Mouse (Mus musculus): ENCODE measurements around the gene Tiprl. TPM values are rescaled to one million over a fixed set of nuclear protein-coding genes. Genes with fewer than 3 reads are reported as not detected.

Tiprl gene
- polyA plus RNA-seq, 1 experiment from 2014 or later, result 100 TPM

DNA sequence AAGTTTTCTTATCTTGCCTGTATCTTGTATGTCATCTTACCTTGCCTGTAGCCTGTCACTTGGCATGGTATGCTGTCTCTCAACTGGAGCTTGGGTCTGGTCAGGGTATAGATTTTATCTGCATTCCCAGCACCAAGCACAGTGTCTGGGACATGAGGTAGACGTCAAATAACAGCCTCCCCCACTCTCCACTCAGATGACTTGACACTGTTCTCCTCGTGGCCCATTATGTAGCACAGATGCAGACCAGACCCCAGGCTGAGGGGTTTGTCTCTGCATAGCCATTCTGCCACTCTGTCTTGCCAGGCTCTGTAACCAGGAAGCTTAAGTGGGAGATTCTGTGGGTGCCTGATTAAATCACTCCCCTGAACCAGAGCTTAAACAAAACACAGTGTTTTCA, 31.2 kb downstream of the Tiprl start:
- Histone ChIP-seq H3K27ac (no peak overlapping the region), H3K9me3 (replicated peaks; ENCODE audit: low read length) (no peaks in the 10 kb centered on the region), H3K36me3 (ENCODE audit: insufficient read depth, low read length) (no peaks in the 10 kb centered on the region), H3K9ac (ENCODE audit: low read depth, low read length) (no peak overlapping the region), H3K4me3 (replicated peaks; ENCODE audit: low read depth, low read length) (no peak overlapping the region), H3K4me2 (ENCODE audit: low read length) (no peak overlapping the region), H3K4me1 (replicated peaks; ENCODE audit: insufficient read depth, low read length) (no peaks in the 10 kb centered on the region), H3K27me3 (ENCODE audit: insufficient read depth, low read length) (no peaks in the 10 kb centered on the region)
- 8% methylated on average over 2 of the region's 2 CpGs for WGBS
- ATAC-seq (replicated peaks; ENCODE audit: low FRiP score, low read depth), result no peak
- TF ChIP-seq CTCF (IDR thresholded peaks at IDR 0.05; ENCODE audit: low read depth), result no peak
- DNase-seq (ENCODE audit: low spot score), result no peak

DNA sequence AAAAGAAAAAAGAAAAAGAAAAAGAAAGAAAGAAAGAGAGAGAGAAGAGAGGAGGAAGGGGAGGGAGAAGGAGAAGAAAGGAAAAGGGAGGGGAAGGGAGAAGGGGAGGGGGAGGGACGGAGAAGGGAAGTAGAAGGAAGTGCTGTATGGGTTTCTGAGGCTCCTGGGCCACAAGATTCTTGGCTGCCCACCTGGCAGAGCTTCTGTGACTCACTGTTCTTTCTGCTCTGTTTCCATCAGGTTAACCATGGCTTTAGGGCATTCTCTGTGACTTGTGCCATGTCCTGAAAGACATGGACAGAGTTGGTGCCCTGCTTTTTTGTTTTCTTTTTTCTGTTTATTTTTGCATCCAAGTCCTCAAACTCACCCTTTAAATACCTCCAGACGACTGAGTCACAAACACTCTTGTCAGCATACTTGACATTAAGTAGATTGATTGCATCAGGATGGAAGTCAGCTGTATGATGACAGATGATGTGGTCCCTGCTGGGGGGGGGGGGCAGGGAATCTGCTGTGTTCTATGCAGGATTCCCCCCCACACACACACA, 33.2 kb downstream of the Tiprl start:
- Histone ChIP-seq H3K4me3 (replicated peaks; ENCODE audit: low read depth, low read length) (no peak overlapping the region), H3K4me2 (ENCODE audit: low read length) (no peak overlapping the region), H3K36me3 (ENCODE audit: insufficient read depth, low read length) (no peaks in the 10 kb centered on the region), H3K27ac (no peak overlapping the region), H3K27me3 (ENCODE audit: insufficient read depth, low read length) (no peaks in the 10 kb centered on the region), H3K9ac (ENCODE audit: low read depth, low read length) (no peak overlapping the region), H3K4me1 (replicated peaks; ENCODE audit: insufficient read depth, low read length) (no peaks in the 10 kb centered on the region), H3K9me3 (replicated peaks; ENCODE audit: low read length) (no peaks in the 10 kb centered on the region)
- no peak for ATAC-seq (replicated peaks; ENCODE audit: low FRiP score, low read depth)
- no peak for TF ChIP-seq CTCF (IDR thresholded peaks at IDR 0.05; ENCODE audit: low read depth)
- 29% methylated on average over 2 of the region's 2 CpGs for WGBS
- DNase-seq (ENCODE audit: low spot score), result no peak

DNA sequence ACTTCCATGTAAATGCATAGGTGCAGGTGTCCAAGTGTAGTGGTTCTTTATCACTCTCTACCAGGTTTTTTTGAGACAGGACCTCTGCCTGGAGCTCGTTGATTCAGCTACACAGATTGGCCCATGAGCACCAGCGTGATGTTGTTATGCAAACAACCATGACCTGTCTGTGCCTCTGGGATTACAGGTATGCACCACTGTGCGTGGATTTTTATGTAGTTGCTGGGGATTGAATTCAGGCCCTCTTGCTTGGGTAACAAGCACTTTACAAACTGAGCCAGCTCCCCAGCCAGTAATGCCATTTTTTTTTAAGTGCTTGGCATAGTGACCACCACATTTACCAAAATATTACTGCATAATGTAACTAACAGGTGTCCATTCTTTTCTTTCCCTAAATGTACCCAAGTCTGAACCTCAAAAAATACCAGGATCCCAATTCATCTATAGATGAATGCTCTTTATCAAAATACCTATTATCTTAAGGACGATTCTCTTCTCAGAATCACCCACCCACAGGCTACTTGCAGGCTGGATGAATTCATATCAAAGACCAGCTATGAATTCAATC, 35.3 kb downstream of the Tiprl start:
- DNase-seq (ENCODE audit: low spot score) (no peak), ATAC-seq (replicated peaks; ENCODE audit: low FRiP score, low read depth) (no peak)
- 74% methylated on average over 4 of the region's 4 CpGs for WGBS
- TF ChIP-seq CTCF (IDR thresholded peaks at IDR 0.05; ENCODE audit: low read depth), result no peak
- H3K36me3 ChIP-seq (ENCODE audit: insufficient read depth, low read length), result no peaks in the 10 kb centered on the region
- no peak overlapping the region for H3K4me2 ChIP-seq (ENCODE audit: low read length)
- H3K9me3 ChIP-seq (replicated peaks; ENCODE audit: low read length), result no peaks in the 10 kb centered on the region
- H3K9ac ChIP-seq (ENCODE audit: low read depth, low read length), result no peak overlapping the region
- no peak overlapping the region for H3K27ac ChIP-seq
- no peaks in the 10 kb centered on the region for H3K4me1 ChIP-seq (replicated peaks; ENCODE audit: insufficient read depth, low read length)
- H3K27me3 ChIP-seq (ENCODE audit: insufficient read depth, low read length), result no peaks in the 10 kb centered on the region
- no peak overlapping the region for H3K4me3 ChIP-seq (replicated peaks; ENCODE audit: low read depth, low read length)

DNA sequence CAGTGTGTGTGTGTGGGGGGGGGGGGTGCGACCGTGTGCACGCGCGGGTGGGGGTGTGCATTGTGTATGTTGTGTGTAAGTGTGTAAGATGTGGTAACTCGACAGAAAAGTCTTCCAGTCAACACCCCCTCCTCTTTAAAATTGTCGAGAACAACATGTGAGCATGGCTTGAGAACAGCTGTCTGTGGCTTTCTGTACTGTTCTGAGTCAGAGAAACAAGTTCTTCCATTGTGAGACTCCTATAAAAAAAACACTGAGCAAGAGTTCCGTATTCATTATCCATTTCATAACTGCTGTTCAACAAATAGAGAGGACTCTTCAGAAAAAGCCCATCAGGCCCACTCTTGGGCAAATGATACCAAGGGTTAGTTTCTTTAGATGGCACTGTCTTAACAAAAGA, 36.0 kb downstream of the Tiprl start:
- Histone ChIP-seq H3K9ac (ENCODE audit: low read depth, low read length) (no peak overlapping the region), H3K27me3 (ENCODE audit: insufficient read depth, low read length) (no peaks in the 10 kb centered on the region), H3K27ac (no peak overlapping the region), H3K36me3 (ENCODE audit: insufficient read depth, low read length) (no peaks in the 10 kb centered on the region), H3K4me3 (replicated peaks; ENCODE audit: low read depth, low read length) (no peak overlapping the region), H3K4me1 (replicated peaks; ENCODE audit: insufficient read depth, low read length) (no peaks in the 10 kb centered on the region), H3K9me3 (replicated peaks; ENCODE audit: low read length) (no peaks in the 10 kb centered on the region), H3K4me2 (ENCODE audit: low read length) (no peak overlapping the region)
- WGBS, result 71% methylated on average over 8 of the region's 8 CpGs
- DNase-seq (ENCODE audit: low spot score) (no peak), ATAC-seq (replicated peaks; ENCODE audit: low FRiP score, low read depth) (no peak)
- no peak for TF ChIP-seq CTCF (IDR thresholded peaks at IDR 0.05; ENCODE audit: low read depth)

DNA sequence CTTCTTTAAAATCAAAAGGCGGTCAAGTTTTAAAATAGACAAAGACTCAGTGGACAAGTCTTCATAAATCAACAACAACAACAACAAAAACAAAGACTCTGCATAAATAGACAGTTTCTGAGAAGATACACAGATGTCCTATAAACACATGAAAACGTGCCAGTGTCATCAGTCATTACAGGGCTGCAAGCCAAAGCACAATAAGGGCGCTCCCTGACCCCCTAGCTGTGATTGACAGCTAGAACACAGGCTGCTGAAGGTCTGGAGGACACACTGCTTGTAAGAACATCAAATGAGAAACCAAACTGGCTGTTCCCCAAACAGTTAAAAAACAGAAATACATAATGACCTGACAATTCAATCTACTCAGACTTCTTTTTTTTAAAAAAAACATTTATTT, 37.2 kb downstream of the Tiprl start:
- no peak for ATAC-seq (replicated peaks; ENCODE audit: low FRiP score, low read depth)
- no peaks in the 10 kb centered on the region for H3K27me3 ChIP-seq (ENCODE audit: insufficient read depth, low read length)

DNA sequence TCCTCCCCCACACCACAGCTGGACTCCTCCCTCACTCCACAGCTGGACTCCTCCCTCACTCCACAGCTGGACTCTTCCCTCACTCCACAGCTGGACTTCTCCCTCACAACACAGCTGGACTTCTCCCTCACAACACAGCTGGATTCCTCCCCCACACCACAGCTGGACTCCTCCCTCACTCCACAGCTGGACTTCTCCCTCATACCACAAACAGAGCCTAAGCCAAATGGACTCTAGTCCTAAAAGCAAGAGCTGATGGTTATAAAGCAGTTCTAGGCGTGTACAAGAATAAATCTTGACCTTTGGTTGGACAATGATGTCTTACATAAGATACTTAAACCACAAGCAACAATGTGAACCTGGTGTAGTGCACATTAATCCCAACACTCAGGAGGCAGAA, 37.8 kb downstream of the Tiprl start:
- TF ChIP-seq CTCF (IDR thresholded peaks at IDR 0.05; ENCODE audit: low read depth), result no peak

More for the DNA sequence above, 37.2 kb downstream of the Tiprl start:
- no peak for TF ChIP-seq CTCF (IDR thresholded peaks at IDR 0.05; ENCODE audit: low read depth)
- H3K9ac ChIP-seq (ENCODE audit: low read depth, low read length), result no peak overlapping the region
- H3K27ac ChIP-seq, result no peak overlapping the region
- 0 out of 2 replicates have a peak, but pooled peaks cover 4% of the 10 kb centered on the region for H3K4me1 ChIP-seq (replicated peaks; ENCODE audit: insufficient read depth, low read length)
- H3K9me3 ChIP-seq (replicated peaks; ENCODE audit: low read length), result no peaks in the 10 kb centered on the region
- 71% methylated on average over 3 of the region's 3 CpGs for WGBS
- H3K4me2 ChIP-seq (ENCODE audit: low read length), result no peak overlapping the region
- peak; percentile 22 for DNase-seq (ENCODE audit: low spot score)
- no peak overlapping the region for H3K4me3 ChIP-seq (replicated peaks; ENCODE audit: low read depth, low read length)
- no peaks in the 10 kb centered on the region for H3K36me3 ChIP-seq (ENCODE audit: insufficient read depth, low read length)

DNA sequence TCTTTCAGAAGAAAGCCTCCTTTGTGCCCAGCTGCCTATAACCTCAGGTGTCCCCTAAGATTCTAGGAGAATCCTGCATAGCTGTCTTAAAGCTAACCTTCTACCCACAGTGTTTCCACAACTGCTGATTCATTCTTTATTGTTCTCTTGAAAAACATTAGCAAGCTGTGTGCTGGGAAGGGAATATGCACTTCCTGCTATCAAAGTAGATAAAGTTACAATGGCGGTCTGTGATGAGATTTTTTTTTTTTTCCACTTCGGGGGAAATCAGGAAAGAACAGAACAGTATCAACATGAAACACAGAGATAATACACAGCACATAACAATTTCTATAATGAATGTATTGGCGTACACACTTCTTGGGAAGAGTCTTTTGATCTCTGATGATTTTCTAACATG, 38.9 kb downstream of the Tiprl start:
- Histone ChIP-seq H3K36me3 (ENCODE audit: insufficient read depth, low read length) (no peaks in the 10 kb centered on the region), H3K4me3 (replicated peaks; ENCODE audit: low read depth, low read length) (no peak overlapping the region), H3K27ac (no peak overlapping the region), H3K4me1 (replicated peaks; ENCODE audit: insufficient read depth, low read length) (0 out of 2 replicates have a peak, but pooled peaks cover 4% of the 10 kb centered on the region), H3K27me3 (ENCODE audit: insufficient read depth, low read length) (no peaks in the 10 kb centered on the region), H3K4me2 (ENCODE audit: low read length) (no peak overlapping the region), H3K9ac (ENCODE audit: low read depth, low read length) (no peak overlapping the region), H3K9me3 (replicated peaks; ENCODE audit: low read length) (no peaks in the 10 kb centered on the region)
- no peak for ATAC-seq (replicated peaks; ENCODE audit: low FRiP score, low read depth)
- WGBS, result 51% methylated on average over 3 of the region's 3 CpGs
- DNase-seq (ENCODE audit: low spot score), result no peak
- no peak for TF ChIP-seq CTCF (IDR thresholded peaks at IDR 0.05; ENCODE audit: low read depth)

More for the DNA sequence above, 37.8 kb downstream of the Tiprl start:
- 0 out of 2 replicates have a peak, but pooled peaks cover 4% of the 10 kb centered on the region for H3K4me1 ChIP-seq (replicated peaks; ENCODE audit: insufficient read depth, low read length)
- 77% methylated on average over 1 of the region's 1 CpGs for WGBS
- H3K4me3 ChIP-seq (replicated peaks; ENCODE audit: low read depth, low read length), result no peak overlapping the region
- no peaks in the 10 kb centered on the region for H3K36me3 ChIP-seq (ENCODE audit: insufficient read depth, low read length)
- H3K9me3 ChIP-seq (replicated peaks; ENCODE audit: low read length), result no peaks in the 10 kb centered on the region
- peak; percentile 35 for DNase-seq (ENCODE audit: low spot score)
- H3K27ac ChIP-seq, result no peak overlapping the region
- no peak for ATAC-seq (replicated peaks; ENCODE audit: low FRiP score, low read depth)
- no peak overlapping the region for H3K9ac ChIP-seq (ENCODE audit: low read depth, low read length)
- H3K27me3 ChIP-seq (ENCODE audit: insufficient read depth, low read length), result no peaks in the 10 kb centered on the region
- H3K4me2 ChIP-seq (ENCODE audit: low read length), result no peak overlapping the region

Data from kidney, postnatal 0 days (tissue).